Mouse (Mus musculus) kidney, adult 2 months (tissue): ENCODE results near the gene Plcxd2.

Experiments used
- CTCF ChIP-seq: fragments of 200-500 bp; conservative IDR thresholded peaks from 2 replicates; pipeline ENCODE4 v1.5.1; 2011; ENCODE audit warnings: low read depth, mild to moderate bottlenecking, control low read depth, low read length, moderate library complexity, mixed read lengths; ENCODE audit not compliant: insufficient read depth, insufficient read length
- POLR2A ChIP-seq: fragments of 200-500 bp; IDR thresholded peaks from one replicate; pipeline ENCODE4 v1.6.1; 2011; ENCODE audit warnings: low read depth, low read length, control low read depth

GRCm38 (mm10) chr16:46009717-46010116 is 301 bp downstream of the Plcxd2 start:
- TF ChIP-seq CTCF: no peak
- TF ChIP-seq POLR2A: no peak
